Mouse (Mus musculus) forebrain, embryonic 10.5 days (tissue): Measurements from ENCODE around the gene Dab2ip. TPM values are rescaled to one million over a fixed set of nuclear protein-coding genes. Genes with fewer than 3 reads are reported as not detected.

Experiments used
- DNase-seq: peaks from one replicate; pipeline ENCODE4 v3.0.0-alpha.2; 2017; ENCODE audit warnings: low spot score; ENCODE audit errors: extremely low spot score
- H3K27ac ChIP-seq: fragments of 300-500 bp; sonication (generic); 2 replicates; pipeline ENCODE4 v1.5.1; 2016; ENCODE audit warnings: mild to moderate bottlenecking
- H3K27me3 ChIP-seq: fragments of 300-500 bp; sonication (generic); 2 replicates; pipeline ENCODE4 v1.6.1; 2016; ENCODE audit warnings: mild to moderate bottlenecking; ENCODE audit not compliant: poor library complexity, severe bottlenecking
- H3K36me3 ChIP-seq: fragments of 300-500 bp; sonication (generic); replicated peaks from 2 replicates; pipeline ENCODE4 v1.6.1; 2016; ENCODE audit warnings: mild to moderate bottlenecking, moderate library complexity
- H3K4me1 ChIP-seq: fragments of 300-500 bp; sonication (generic); 2 replicates; pipeline ENCODE4 v1.6.1; 2016
- H3K4me3 ChIP-seq: fragments of 300-500 bp; sonication (generic); 2 replicates; pipeline ENCODE4 v1.5.1; 2016; ENCODE audit warnings: mild to moderate bottlenecking, moderate library complexity
- H3K9me3 ChIP-seq: fragments of 300-500 bp; sonication (generic); 2 replicates; pipeline ENCODE4 v1.6.1; 2016; ENCODE audit warnings: mild to moderate bottlenecking, moderate library complexity
- WGBS: fragments of 180-500 bp; shearing (Covaris S2); methylation state at CpG from one replicate; pipeline ENCODE4 v1.1.7; 2016; 5-methylcytosine and 5-hydroxymethylcytosine counted together
- polyA plus RNA-seq: library from polyadenylated mRNA; unstranded; fragments of >200 nt; fragmentation: Nextera tagmentation; extraction: Ambion mirVana; gene quantifications from 2 replicates; pipeline ENCODE4 v1.2.1, GENCODE M21; 2016

Gene Dab2ip
- polyA plus RNA-seq, 1 experiment from 2014 or later, result 22.0 TPM

DNA sequence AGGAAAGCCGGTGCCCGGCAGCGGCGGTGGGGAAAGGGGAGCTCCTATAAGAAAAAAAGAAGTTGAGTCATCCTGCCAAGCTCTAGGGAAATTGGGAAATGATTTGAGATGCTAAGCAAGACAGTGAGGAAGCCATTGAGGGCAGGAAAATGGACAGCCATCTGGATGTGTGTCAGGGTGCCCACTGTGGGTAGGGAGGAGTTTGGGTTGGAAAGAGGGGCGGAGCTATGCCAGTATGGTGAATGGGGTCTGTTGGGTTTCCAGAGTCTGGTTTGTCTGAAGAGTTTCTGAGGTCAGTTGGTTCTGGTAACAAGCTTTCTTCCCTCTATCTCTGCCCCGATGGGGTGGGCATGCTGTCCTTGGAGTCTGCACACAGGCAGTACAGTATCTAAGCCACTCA, 165.2 kb downstream of the Dab2ip start:
- Histone ChIP-seq H3K4me1 (peaks cover 4% of the 10 kb centered on the region), H3K27ac (no peak overlapping the region), H3K9me3 (no peaks in the 10 kb centered on the region), H3K4me3 (no peak overlapping the region), H3K36me3 (peaks cover 94% of the 10 kb centered on the region), H3K27me3 (no peaks in the 10 kb centered on the region)
- WGBS, result 97% methylated on average over 6 of the region's 6 CpGs
- no peak for DNase-seq

DNA sequence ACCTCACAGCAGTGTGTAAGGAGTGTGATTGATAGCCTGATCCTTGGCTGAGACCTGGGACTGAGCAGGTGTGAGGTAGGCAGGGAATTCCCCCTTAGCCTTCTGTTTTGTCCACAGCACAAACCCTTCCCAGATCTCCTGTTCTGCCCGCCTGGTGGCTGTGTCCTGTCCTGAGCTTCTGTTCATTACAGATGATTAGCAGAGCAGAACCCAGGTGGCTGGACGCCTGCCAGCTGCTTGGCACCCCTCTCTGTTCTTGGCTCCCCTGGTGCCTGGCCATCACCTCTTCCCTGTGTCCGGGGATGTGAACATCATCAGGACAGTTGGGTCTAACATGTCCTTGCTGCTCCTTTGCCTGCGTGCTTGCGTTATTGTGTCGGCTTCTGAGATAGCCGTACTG, 165.6 kb downstream of the Dab2ip start:
- Histone ChIP-seq H3K27ac (no peak overlapping the region), H3K36me3 (peaks cover 94% of the 10 kb centered on the region), H3K4me3 (no peak overlapping the region), H3K4me1 (peaks cover 8% of the 10 kb centered on the region), H3K9me3 (no peaks in the 10 kb centered on the region), H3K27me3 (no peaks in the 10 kb centered on the region)
- 93% methylated on average over 7 of the region's 7 CpGs for WGBS
- no peak for DNase-seq

DNA sequence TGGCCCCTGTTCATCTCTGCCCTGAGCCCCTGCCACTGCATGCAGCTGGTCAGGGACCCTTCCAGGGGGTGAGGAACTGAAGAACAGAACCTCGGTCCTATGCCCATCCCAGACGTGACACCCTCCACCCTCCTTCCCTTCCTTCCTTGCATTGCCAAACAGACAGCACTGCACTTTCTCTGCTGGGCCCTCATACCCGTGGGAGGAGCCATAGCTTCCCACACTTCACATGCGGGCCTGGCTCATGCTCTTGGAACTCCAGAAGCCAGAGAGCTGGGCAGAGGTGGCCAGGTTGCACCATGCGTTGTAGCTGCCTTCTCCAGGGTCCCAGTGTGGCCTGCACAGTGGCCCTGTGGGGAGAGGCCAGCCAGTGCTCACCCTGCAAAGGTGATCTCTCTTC, 170.6 kb downstream of the Dab2ip start:
- Histone ChIP-seq H3K9me3 (no peaks in the 10 kb centered on the region), H3K4me1 (peaks cover 31% of the 10 kb centered on the region), H3K36me3 (peaks cover 79% of the 10 kb centered on the region), H3K4me3 (no peak overlapping the region), H3K27ac (peak overlapping the region; percentile 77), H3K27me3 (no peaks in the 10 kb centered on the region)
- 55% methylated on average over 5 of the region's 5 CpGs for whole genome bisulfite sequencing
- DNase-seq, result no peak

DNA sequence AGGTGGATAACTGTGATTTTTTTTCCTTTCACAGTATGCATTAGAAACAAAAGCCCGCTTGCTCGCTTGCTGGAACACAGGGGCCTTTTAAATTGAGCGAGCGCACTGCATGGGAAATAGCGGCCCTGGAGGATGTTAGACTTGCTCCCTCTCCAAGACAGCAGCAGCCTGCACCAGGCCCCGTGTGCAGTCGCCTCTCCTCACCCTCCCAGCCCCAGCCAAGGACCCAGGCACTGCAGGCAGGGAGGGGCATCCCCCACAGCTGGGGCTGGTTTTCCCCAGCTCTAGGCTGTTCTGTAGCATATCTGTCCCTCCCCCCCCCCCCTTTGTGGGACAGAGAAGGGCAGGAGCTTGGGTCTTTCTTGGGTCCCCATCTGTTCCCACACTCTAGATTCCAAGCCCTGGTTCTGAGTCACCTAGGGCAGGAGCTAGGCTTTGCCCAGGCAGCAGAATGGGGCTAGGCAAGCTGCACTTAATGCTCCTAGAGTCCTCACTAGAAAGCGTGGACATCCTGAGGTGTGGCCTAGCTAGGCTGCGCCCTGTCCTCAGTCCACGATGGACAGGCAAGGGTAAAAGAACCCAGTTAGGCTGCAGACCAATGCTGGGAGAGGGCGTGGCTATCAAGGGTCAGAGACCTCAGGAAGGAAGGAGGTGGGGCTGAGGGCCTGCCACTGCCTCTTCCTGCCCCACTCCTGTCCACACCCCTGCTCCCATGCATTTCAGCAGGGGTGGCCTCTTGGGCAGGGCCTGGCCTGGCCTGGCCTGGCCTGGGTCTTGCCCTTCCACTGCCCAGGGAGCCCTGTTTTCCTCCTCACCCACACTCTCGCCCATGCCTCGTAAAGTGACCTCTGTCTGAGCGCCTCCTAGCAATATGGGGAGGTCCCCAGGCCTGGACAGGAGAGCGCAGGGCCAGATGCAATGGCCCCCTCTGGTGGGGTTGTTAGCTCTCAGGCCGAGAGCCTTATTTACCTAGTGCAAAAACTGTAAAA, 171.3 kb downstream of the Dab2ip start:
- peak; percentile 26 for DNase-seq
- 47% methylated on average over 16 of the region's 16 CpGs for WGBS
- no peaks in the 10 kb centered on the region for H3K9me3 ChIP-seq
- no peaks in the 10 kb centered on the region for H3K27me3 ChIP-seq
- peak overlapping the region; percentile 77 for H3K27ac ChIP-seq
- H3K4me1 ChIP-seq, result peaks cover 31% of the 10 kb centered on the region
- H3K4me3 ChIP-seq, result no peak overlapping the region
- H3K36me3 ChIP-seq, result peaks cover 75% of the 10 kb centered on the region

DNA sequence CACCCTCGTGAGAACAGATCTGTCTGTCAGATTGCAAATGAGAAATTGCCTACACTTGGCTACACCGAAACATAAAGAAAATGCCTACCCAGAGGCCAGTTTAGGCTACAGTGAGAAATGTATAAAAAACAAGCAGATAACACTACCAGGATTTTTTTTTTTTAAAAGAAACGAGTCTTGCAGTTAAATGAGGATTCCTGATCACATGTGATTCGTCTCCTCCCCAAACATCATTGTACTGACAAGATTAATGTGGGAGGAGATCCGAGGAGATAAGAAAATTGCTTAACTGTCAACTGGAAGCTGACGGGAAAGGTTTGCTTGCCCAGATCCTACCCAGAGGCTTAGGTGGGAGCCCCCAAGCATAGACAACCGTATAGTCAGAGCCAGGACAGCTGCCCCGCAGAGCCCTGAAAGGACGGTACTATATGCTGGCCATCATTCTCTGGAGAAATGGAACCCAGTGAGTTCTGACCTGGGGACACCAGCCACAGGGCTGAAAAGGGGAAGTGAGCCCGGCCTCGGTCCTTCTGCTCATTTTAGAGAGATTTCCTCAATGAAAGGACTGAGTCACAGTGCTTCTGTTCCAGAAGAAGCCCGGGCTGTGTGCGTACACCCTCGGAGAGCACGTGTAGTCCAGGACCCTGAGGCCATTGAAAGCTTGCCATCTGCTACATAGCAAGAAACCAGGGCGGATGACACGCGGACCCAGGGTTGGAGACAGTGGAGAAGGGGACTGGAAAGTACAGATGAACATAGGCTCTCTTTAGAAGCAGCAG, 173.8 kb downstream of the Dab2ip start:
- no peak overlapping the region for H3K4me3 ChIP-seq
- H3K9me3 ChIP-seq, result no peaks in the 10 kb centered on the region; the same call in 1 of the 2 replicates
- peaks cover 53% of the 10 kb centered on the region for H3K36me3 ChIP-seq
- no peak for DNase-seq
- no peak overlapping the region; the same call in 1 of the 2 replicates for H3K27ac ChIP-seq
- peaks cover 31% of the 10 kb centered on the region for H3K4me1 ChIP-seq
- no peaks in the 10 kb centered on the region for H3K27me3 ChIP-seq
- 85% methylated on average over 18 of the region's 18 CpGs for WGBS

DNA sequence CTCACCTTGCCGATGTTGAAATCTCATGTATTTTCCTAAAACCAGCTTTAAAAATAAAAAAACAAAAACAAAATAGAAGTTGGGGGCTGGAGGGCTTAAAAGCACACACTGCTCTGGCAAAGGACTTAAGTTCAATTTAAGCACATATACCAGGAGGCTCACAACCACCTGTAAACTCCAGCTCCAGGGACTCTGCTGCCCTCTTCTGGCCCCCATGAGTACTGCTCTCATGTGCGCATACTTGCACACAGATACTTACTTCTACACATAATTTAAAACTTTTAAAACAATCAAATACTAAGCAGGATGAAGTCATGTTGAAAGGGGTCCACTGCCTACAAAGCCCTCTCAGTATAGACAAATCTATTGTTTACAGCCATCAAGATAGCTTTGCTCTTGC, 176.9 kb downstream of the Dab2ip start:
- H3K4me1 ChIP-seq, result peaks cover 18% of the 10 kb centered on the region
- H3K4me3 ChIP-seq, result no peak overlapping the region
- no peaks in the 10 kb centered on the region; the same call in 1 of the 2 replicates for H3K9me3 ChIP-seq
- H3K27me3 ChIP-seq, result no peaks in the 10 kb centered on the region
- DNase-seq, result no peak
- H3K36me3 ChIP-seq, result peaks cover 22% of the 10 kb centered on the region
- H3K27ac ChIP-seq, result no peak overlapping the region
- 96% methylated on average over 2 of the region's 2 CpGs for WGBS

DNA sequence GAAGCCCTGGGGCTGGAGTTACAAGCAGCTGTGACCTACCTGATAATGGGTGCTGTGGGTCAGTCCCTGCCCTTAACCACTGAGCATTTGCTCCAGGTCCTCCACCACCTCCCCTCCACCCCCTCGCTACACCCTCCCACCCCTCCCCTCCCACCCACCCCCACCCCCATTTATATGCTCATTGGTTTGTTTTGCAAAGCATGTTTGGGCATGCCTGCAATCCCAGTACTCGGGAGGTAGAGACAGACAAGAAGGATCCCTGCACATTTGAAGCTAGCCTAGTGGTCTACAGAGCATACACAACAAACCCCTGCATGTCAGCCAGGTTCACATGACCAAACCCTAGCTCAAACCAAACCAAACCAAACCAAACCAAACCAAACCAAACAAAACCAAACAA, 178.0 kb downstream of the Dab2ip start:
- no peaks in the 10 kb centered on the region for H3K27me3 ChIP-seq
- H3K4me3 ChIP-seq, result no peak overlapping the region

DNA sequence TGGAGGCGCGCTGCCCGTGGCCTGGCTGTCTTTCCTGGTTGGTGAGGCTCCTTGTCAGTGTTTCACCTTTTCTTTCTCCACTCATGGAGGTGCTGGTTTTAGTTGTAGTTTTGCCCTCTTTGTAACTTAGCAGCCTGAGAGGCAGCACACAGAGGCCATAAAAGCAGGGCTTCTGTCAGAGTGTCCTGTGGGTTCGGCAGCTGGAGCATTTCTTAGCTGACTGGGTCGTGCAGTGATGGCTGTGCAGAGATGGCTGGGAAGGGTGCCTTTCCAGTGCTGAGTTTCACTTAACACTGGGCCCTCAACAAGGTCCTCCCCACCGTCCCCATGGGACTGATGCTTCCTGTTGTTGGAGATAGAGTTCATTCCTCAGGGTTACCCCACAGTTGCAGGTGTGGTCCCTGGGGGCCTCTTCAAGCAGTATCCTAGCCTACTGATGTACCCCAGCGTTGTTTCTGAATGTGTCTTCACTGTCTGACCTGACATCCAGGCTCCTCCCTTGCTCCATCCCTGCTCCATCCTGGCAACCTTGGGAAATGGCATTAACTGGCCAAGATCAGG, 179.5 kb downstream of the Dab2ip start:
- 88% methylated on average over 7 of the region's 7 CpGs for WGBS
- H3K9me3 ChIP-seq, result no peaks in the 10 kb centered on the region; the same call in 1 of the 2 replicates
- no peaks in the 10 kb centered on the region for H3K27me3 ChIP-seq
- no peaks in the 10 kb centered on the region for H3K36me3 ChIP-seq
- no peak overlapping the region for H3K4me3 ChIP-seq
- H3K4me1 ChIP-seq, result peaks cover 22% of the 10 kb centered on the region
- no peak overlapping the region for H3K27ac ChIP-seq
- DNase-seq, result no peak

More for the DNA sequence above, 178.0 kb downstream of the Dab2ip start:
- no peak for DNase-seq
- 91% methylated on average over 2 of the region's 2 CpGs for WGBS
- H3K4me1 ChIP-seq, result peaks cover 19% of the 10 kb centered on the region
- no peaks in the 10 kb centered on the region; the same call in 1 of the 2 replicates for H3K9me3 ChIP-seq
- no peak overlapping the region for H3K27ac ChIP-seq
- peaks cover 12% of the 10 kb centered on the region for H3K36me3 ChIP-seq

DNA sequence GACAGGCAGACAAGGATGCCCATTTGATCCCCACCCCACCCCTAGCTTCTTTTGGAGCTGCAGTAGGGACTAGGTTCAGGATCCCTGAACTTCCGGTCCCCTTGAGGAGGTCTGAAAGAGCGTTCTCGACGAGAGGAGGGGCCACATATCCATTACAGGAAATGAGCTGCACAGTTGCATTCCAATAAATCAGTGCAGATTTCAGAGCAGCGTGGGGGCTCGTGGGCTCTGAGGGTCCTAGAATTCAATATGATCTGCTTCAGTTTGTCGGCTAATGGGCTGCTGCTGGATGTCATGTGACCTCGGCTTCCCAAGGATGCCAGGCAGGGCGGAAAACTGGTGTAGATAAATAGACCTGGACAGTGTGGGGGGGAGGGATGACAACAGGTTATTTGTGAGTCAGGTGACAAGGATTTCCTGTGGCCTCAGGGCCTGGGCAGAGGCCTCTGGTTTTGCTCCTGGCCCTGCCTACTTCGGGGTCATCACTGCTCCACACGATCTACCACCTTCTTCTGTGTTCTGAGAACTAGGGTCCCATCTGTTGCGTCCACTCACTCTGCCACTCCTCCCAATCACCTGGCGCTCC, 181.7 kb downstream of the Dab2ip start:
- Histone ChIP-seq H3K27ac (peak overlapping the region; percentile 58), H3K27me3 (no peaks in the 10 kb centered on the region), H3K9me3 (no peaks in the 10 kb centered on the region; the same call in 1 of the 2 replicates), H3K4me3 (no peak overlapping the region), H3K4me1 (peaks cover 22% of the 10 kb centered on the region), H3K36me3 (no peaks in the 10 kb centered on the region)
- no peak for DNase-seq
- WGBS, result 69% methylated on average over 13 of the region's 13 CpGs

DNA sequence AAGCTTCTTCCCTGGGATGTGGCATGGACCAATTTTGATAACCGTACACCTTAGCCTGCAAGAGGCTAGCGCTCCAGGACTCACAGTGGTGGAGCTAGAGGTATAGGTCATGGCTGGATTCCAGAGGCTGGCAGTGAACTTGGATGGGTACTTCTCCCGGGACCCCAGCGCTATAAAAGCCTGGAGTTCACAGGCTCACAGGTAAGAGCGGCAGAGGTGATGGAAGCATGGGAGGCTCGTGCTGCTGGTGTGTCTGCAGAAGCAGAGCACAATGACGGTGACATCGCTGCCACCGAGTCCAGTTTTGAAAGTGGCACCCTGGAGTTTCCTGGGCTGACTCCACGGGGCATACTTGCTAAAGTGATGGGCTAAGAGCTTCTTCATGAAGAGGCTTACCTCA, 187.8 kb downstream of the Dab2ip start:
- Histone ChIP-seq H3K9me3 (no peaks in the 10 kb centered on the region), H3K27me3 (0 out of 2 replicates have a peak, but pooled peaks cover 6% of the 10 kb centered on the region), H3K4me3 (no peak overlapping the region), H3K4me1 (peaks cover 24% of the 10 kb centered on the region), H3K27ac (no peak overlapping the region), H3K36me3 (no peaks in the 10 kb centered on the region)
- DNase-seq, result no peak
- WGBS, result 92% methylated on average over 10 of the region's 10 CpGs

DNA sequence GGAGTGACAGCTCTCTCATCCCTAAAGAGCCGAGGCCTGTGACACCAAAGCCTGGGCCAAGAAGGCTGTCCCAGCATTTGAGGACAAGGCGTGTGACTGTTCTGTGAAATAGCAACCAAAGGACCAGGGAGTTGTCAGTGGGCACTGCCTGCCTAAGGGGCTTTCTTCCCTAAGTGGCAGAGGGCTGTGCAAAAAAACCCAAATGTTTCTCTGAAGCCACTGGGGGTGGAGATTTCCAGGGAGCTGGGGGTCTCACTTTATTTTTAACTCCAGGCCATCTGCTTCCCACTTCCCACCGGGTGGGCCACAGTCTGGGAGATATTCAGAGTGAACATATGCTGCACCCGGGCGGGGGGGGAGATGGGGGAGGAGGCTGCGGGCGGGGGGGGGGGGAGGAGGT, 188.6 kb downstream of the Dab2ip start:
- no peaks in the 10 kb centered on the region for H3K36me3 ChIP-seq
- WGBS, result 59% methylated on average over 4 of the region's 7 CpGs
- no peaks in the 10 kb centered on the region for H3K9me3 ChIP-seq
- 0 out of 2 replicates have a peak, but pooled peaks cover 6% of the 10 kb centered on the region for H3K27me3 ChIP-seq
- H3K4me3 ChIP-seq, result no peak overlapping the region
- H3K4me1 ChIP-seq, result peaks cover 16% of the 10 kb centered on the region
- H3K27ac ChIP-seq, result 0 out of 2 replicates have a peak overlapping the region, but pooled peaks have one; percentile 2
- no peak for DNase-seq

DNA sequence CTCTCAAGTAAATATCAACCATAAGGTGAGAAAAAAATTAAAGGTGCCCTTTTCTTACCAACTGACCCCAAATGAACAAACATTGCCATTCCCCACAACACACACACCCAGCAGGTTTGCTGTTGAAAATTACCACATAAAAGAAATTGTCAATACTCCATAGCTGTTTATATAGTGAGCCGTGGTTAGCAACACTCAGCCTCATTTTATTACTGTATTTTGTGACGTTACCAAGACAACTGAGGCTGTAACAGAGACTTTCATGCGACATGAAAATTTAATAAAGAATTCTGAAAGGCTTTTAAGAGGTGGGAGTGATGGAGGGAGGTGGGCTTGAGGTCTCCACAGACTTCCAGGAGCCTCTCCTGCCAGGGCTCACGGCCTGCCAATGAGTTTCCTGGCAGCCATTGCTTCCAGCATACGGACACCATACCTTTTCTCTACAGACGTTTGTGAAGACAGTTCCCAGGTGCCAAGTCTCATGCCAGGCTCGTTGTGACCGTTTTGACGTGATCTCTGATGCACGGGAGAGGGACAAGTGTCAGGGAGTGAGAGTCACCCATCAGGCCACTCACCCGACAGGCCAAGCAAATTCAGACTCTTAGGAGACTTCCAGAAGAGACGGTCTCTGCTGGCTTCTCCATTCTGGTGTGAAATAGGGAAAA, 189.4 kb downstream of the Dab2ip start:
- Histone ChIP-seq H3K4me3 (no peak overlapping the region), H3K9me3 (no peaks in the 10 kb centered on the region), H3K27ac (no peak overlapping the region), H3K4me1 (peaks cover 16% of the 10 kb centered on the region), H3K36me3 (no peaks in the 10 kb centered on the region), H3K27me3 (0 out of 2 replicates have a peak, but pooled peaks cover 9% of the 10 kb centered on the region)
- no peak for DNase-seq
- 87% methylated on average over 12 of the region's 12 CpGs for WGBS
